Mouse (Mus musculus) liver, adult (tissue): Measurements from ENCODE around the gene Zfp960.
"Not testable (repeated sequence)": the region's sequence is repeated elsewhere in the genome, so short reads cannot be mapped to it uniquely, and the experiment has no call there.

Experiments used
- GATA4 ChIP-seq: IDR thresholded peaks from 2 replicates; pipeline ENCODE4 v1.6.1; 2014; ENCODE audit warnings: mild to moderate bottlenecking, low read length; ENCODE audit not compliant: insufficient replicate concordance

Gene Zfp960

DNA sequence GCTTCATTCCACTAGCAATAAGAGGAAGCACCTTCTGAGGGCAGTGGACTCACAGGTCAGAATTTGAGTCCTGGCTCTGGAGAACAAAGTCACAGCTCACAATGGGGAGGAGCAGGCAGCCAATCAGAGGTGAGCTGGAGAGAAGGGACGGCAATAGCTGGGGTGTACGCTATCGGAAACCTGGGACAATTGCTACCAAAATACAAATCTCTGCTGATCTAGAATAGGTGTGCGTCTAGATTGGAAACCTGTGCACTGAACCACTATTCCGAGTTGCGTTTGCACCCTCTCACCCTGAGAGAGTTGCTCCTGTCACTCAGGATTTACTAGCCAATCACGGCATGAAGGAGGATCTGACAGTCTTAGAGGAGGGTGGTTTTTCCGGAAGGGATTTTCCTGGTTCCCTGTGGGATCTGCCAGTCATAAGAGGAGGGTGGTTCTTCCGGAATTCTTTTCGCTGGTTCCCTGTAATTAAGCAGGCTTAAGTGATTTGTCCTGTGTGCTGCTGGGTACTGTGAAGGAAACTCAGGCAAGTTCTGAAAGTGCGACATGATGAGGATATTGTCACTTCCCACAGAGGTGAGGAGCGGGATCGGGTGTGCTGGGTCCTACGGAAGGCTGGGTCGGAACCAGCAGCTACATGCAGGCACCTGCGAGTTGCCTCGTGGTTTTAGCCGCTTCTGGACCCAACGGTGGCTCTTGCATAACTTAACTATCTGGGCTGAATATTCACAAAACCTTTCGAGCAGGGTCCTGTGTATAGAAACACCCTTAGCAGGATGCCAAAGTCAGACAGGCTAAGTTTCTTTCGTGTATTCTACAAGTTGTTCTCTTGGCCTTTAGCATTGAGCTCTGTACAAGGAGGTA lies at the start of gene Zfp960:
Gene Zfp960 (plus strand): TSS at position 486 of the 867 bp plus-strand sequence.
- not testable (repeated sequence) for TF ChIP-seq GATA4

DNA sequence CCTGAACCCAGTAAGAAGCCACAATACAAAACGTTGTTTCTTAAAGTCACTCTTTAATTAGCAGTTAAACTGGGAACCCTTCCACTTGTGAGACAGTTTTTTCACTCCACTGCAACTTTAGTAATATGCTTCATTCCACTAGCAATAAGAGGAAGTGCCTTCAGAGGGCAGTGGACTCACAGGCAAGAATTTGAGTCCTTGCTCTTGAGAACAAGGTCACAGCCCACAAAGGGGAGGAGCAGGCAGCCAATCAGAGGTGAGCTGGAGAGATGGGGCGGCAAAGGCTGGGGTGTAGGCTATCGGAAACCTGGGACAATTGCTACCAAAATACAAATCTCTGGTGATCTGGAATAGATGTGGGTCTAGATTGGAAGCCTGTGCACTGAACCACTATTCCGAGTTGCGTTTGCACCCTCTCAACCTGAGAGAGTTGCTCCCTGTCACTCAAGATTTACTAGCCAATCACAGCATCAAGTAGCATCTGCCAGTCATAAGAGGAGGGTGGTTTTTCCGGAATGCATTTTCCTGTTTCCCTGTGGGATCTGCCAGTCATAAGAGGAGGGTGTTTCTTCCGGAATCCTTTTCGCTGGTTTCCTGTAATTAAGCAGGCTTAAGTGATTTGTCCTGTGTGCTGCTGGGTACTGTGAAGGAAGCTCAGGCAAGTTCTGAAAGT lies 57.1 kb downstream of the Zfp960 start, which contains the start of gene Zfp97:
Gene Zfp97 (plus strand): TSS at position 586 of the 673 bp plus-strand sequence.
- not testable (repeated sequence) for TF ChIP-seq GATA4
